Mouse (Mus musculus) midbrain, embryonic 15.5 days (tissue): ENCODE results near the gene Syt7. TPM values are rescaled to one million over a fixed set of nuclear protein-coding genes. Genes with fewer than 3 reads are reported as not detected.

ENCODE experiments used
- ATAC-seq: fragments of 200-750 bp; cut with Nextera tagmentation; replicated peaks from 2 replicates; pipeline ENCODE4 v1.8.0; 2017; ENCODE audit warnings: moderate TSS enrichment
- H3K27ac ChIP-seq: fragments of 300-500 bp; sonication (generic); 2 replicates; pipeline ENCODE4 v1.5.1; 2015; ENCODE audit warnings: mild to moderate bottlenecking, inconsistent platforms
- H3K27me3 ChIP-seq: fragments of 300-500 bp; sonication (generic); replicated peaks from 2 replicates; pipeline ENCODE4 v1.6.1; 2015; ENCODE audit warnings: inconsistent platforms
- H3K36me3 ChIP-seq: fragments of 300-500 bp; sonication (generic); replicated peaks from 2 replicates; pipeline ENCODE4 v1.6.1; 2015; ENCODE audit warnings: inconsistent platforms
- H3K4me1 ChIP-seq: fragments of 300-500 bp; sonication (generic); 2 replicates; pipeline ENCODE4 v1.6.1; 2015; ENCODE audit warnings: inconsistent platforms
- H3K4me2 ChIP-seq: fragments of 300-500 bp; sonication (generic); 2 replicates; pipeline ENCODE4 v1.6.1; 2015; ENCODE audit warnings: inconsistent platforms, mild to moderate bottlenecking, moderate library complexity
- H3K4me3 ChIP-seq: fragments of 300-500 bp; sonication (generic); 2 replicates; pipeline ENCODE4 v1.5.1; 2015; ENCODE audit warnings: mild to moderate bottlenecking, inconsistent platforms
- H3K9ac ChIP-seq: fragments of 300-500 bp; sonication (generic); 2 replicates; pipeline ENCODE4 v1.6.1; 2015; ENCODE audit warnings: mild to moderate bottlenecking, inconsistent platforms
- H3K9me3 ChIP-seq: fragments of 300-500 bp; sonication (generic); 2 replicates; pipeline ENCODE4 v1.6.1; 2016; ENCODE audit warnings: inconsistent platforms
- WGBS: fragments of 180-500 bp; shearing (Covaris S2); methylation state at CpG from one replicate; pipeline ENCODE4 v1.1.7; 2015; ENCODE audit warnings: mixed read lengths; 5-methylcytosine and 5-hydroxymethylcytosine counted together
- polyA plus RNA-seq: library from polyadenylated mRNA; unstranded; fragments of >200 nt; fragmentation: Nextera tagmentation; extraction: Ambion mirVana; gene quantifications from 2 replicates; pipeline ENCODE4 v1.2.1, GENCODE M21; 2015

Gene Syt7
- polyA plus RNA-seq: 19.6 and 21.0 TPM in 2 replicates

DNA sequence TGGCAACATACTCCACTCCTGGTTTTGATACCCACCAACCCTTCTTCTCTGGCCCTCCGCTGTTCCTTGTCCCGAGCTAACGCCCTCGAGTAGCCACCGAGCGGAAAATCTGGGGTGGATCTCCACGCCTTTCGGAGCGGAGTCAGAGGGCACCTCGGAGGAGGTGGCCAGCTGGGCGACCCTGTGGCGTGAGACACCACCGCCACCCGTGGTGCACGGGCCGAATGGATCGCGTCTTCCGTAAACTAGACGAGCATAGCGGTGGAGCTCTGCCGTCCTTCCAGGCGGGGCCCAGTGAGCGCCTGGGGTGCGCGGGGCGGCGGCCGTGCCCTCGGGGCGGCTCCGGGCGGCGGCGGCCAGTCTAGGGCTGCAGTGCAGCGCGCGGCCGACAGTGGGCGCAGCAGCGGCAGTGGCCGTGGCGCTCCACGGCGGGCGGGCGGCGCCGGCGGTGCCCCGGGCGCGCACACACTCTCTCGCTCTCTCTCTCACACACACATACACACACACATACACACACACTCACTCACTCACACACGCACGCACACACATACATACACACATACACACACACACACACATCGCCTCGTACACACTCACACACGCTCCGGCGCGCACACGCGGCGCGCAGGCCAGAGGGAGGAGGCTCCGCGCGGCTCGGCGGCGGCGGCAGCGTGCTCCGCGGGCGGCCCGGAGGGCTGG lies at the start of gene Syt7:
TSS of gene Syt7 (plus strand) at position 476 of the 699 bp plus-strand sequence.
- H3K4me3 ChIP-seq: peak within 1 kb of the TSS; percentile 82
- H3K27ac ChIP-seq: peak within 1 kb of the TSS; percentile 80
- peak; percentile 82 for ATAC-seq
- no peaks in the 10 kb centered on the region for H3K36me3 ChIP-seq
- H3K4me2 ChIP-seq: peak within 1 kb of the TSS; percentile 70
- no peaks in the 10 kb centered on the region for H3K27me3 ChIP-seq
- H3K9me3 ChIP-seq: no peaks in the 10 kb centered on the region
- peaks cover 35% of the 10 kb centered on the region for H3K4me1 ChIP-seq
- under 1% methylated on average over 61 of the region's 78 CpGs for WGBS
- peak within 1 kb of the TSS; percentile 79 for H3K9ac ChIP-seq

- WGBS: 6% methylated on average over 5 of the region's 5 CpGs
- Histone ChIP-seq H3K9ac (peak overlapping the region; percentile 28), H3K4me3 (no peak overlapping the region), H3K4me2 (no peak overlapping the region), H3K4me1 (peaks cover 28% of the 10 kb centered on the region), H3K9me3 (no peaks in the 10 kb centered on the region), H3K27me3 (peaks cover 5% of the 10 kb centered on the region; the same call in 1 of the 2 replicates), H3K36me3 (no peaks in the 10 kb centered on the region), H3K27ac (peak overlapping the region; percentile 19; the same call in 1 of the 2 replicates)
- ATAC-seq: peak; percentile 38; the same call in 1 of the 2 replicates
Observed at GRCm38 (mm10) chr19:10339271-10339670, 49.6 kb upstream of the Syt7 start.

GRCm38 (mm10) chr19:10340661-10341060 lies 48.2 kb upstream of the Syt7 start:
- no peaks in the 10 kb centered on the region for H3K27me3 ChIP-seq
- peaks cover 28% of the 10 kb centered on the region for H3K4me1 ChIP-seq
- no peak overlapping the region for H3K27ac ChIP-seq
- H3K4me2 ChIP-seq: no peak overlapping the region
- H3K9me3 ChIP-seq: no peaks in the 10 kb centered on the region
- H3K36me3 ChIP-seq: no peaks in the 10 kb centered on the region
- no peak for ATAC-seq
- 48% methylated on average over 5 of the region's 5 CpGs for WGBS
- H3K9ac ChIP-seq: no peak overlapping the region
- no peak overlapping the region for H3K4me3 ChIP-seq

DNA sequence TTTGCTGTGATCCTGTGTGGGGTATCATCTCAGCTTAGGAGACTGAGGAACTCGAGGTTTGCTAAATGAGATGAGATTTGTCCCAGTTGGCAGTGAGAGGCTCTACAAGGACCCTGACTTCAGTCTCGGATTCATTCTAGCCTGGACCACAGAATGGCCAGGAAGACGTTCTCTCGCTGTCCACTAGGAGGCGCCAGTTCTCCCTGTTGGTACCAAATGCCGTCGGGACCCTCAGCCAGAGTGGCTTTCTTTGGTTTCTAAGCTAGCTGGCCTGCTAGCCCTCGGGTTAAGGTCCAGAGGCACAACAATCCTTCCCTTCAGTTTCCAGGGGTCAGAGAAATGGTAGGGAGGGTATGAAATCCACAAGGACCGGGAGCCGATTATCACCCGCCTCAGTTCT lies 47.7 kb upstream of the Syt7 start:
- 0 out of 2 replicates have a peak overlapping the region, but pooled peaks have one; percentile 51 for H3K27ac ChIP-seq
- no peak for ATAC-seq

GRCm38 (mm10) chr19:10341817-10342439 lies 47.0 kb upstream of the Syt7 start:
- H3K9ac ChIP-seq: no peak overlapping the region

More for the DNA sequence above, 47.7 kb upstream of the Syt7 start:
- Histone ChIP-seq H3K4me3 (no peak overlapping the region), H3K36me3 (no peaks in the 10 kb centered on the region), H3K9ac (no peak overlapping the region), H3K4me1 (peaks cover 29% of the 10 kb centered on the region), H3K9me3 (no peaks in the 10 kb centered on the region), H3K27me3 (no peaks in the 10 kb centered on the region), H3K4me2 (no peak overlapping the region)
- WGBS: 12% methylated on average over 11 of the region's 11 CpGs

DNA sequence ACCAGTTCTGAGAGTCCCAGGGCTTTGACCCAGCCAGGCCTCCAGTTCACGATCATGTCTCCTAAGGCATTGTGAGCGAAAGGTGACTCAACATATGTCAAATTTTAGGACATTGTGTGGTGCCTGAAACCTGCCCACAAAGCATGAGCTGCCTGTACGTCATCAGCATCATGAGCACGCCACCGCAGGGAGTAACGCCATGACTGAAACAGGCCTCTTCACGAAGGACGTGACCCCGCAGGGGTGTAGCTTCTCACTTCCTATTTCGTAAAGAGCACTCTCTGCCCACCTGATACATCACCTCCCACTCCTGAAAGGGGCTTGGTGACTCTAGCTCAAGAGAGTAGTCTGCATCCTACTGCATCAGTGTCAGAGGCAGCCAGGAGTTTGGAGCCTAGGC lies 45.0 kb upstream of the Syt7 start:
- Histone ChIP-seq H3K4me1 (peaks cover 30% of the 10 kb centered on the region), H3K27ac (no peak overlapping the region), H3K36me3 (no peaks in the 10 kb centered on the region), H3K4me2 (no peak overlapping the region), H3K4me3 (no peak overlapping the region), H3K27me3 (no peaks in the 10 kb centered on the region), H3K9me3 (no peaks in the 10 kb centered on the region), H3K9ac (no peak overlapping the region)
- ATAC-seq: no peak
- 90% methylated on average over 10 of the region's 10 CpGs for WGBS

More at GRCm38 (mm10) chr19:10341817-10342439, 47.0 kb upstream of the Syt7 start:
- Histone ChIP-seq H3K27me3 (no peaks in the 10 kb centered on the region), H3K27ac (peak overlapping the region; percentile 51), H3K4me3 (no peak overlapping the region), H3K4me2 (no peak overlapping the region), H3K36me3 (no peaks in the 10 kb centered on the region), H3K4me1 (peaks cover 32% of the 10 kb centered on the region), H3K9me3 (no peaks in the 10 kb centered on the region)
- ATAC-seq: peak; percentile 24
- 21% methylated on average over 12 of the region's 12 CpGs for WGBS

GRCm38 (mm10) chr19:10345696-10346095 lies 43.2 kb upstream of the Syt7 start:
- Histone ChIP-seq H3K4me3 (no peak overlapping the region), H3K4me2 (no peak overlapping the region), H3K27ac (no peak overlapping the region), H3K4me1 (peaks cover 19% of the 10 kb centered on the region), H3K9me3 (no peaks in the 10 kb centered on the region), H3K27me3 (no peaks in the 10 kb centered on the region), H3K36me3 (no peaks in the 10 kb centered on the region), H3K9ac (no peak overlapping the region)
- WGBS: 47% methylated on average over 12 of the region's 12 CpGs
- ATAC-seq: no peak

GRCm38 (mm10) chr19:10347628-10348273 lies 41.1 kb upstream of the Syt7 start:
- WGBS: 27% methylated on average over 5 of the region's 5 CpGs
- Histone ChIP-seq H3K36me3 (no peaks in the 10 kb centered on the region), H3K27ac (no peak overlapping the region), H3K27me3 (no peaks in the 10 kb centered on the region), H3K9me3 (no peaks in the 10 kb centered on the region), H3K4me3 (no peak overlapping the region), H3K4me1 (0 out of 2 replicates have a peak, but pooled peaks cover 4% of the 10 kb centered on the region), H3K4me2 (no peak overlapping the region), H3K9ac (no peak overlapping the region)
- ATAC-seq: no peak

- Histone ChIP-seq H3K27ac (no peak overlapping the region), H3K9me3 (no peaks in the 10 kb centered on the region), H3K4me1 (peaks cover 12% of the 10 kb centered on the region), H3K27me3 (no peaks in the 10 kb centered on the region), H3K9ac (no peak overlapping the region), H3K4me3 (no peak overlapping the region), H3K4me2 (no peak overlapping the region), H3K36me3 (no peaks in the 10 kb centered on the region)
- ATAC-seq: no peak
- 91% methylated on average over 7 of the region's 7 CpGs for WGBS
Observed at GRCm38 (mm10) chr19:10352218-10352617, 36.7 kb upstream of the Syt7 start.

- 19% methylated on average over 2 of the region's 2 CpGs for WGBS
- Histone ChIP-seq H3K4me3 (no peak overlapping the region), H3K36me3 (no peaks in the 10 kb centered on the region), H3K27ac (no peak overlapping the region), H3K9ac (no peak overlapping the region), H3K27me3 (no peaks in the 10 kb centered on the region), H3K4me1 (peaks cover 14% of the 10 kb centered on the region), H3K9me3 (no peaks in the 10 kb centered on the region), H3K4me2 (no peak overlapping the region)
- no peak for ATAC-seq
Observed at GRCm38 (mm10) chr19:10354830-10355229, 34.1 kb upstream of the Syt7 start.

GRCm38 (mm10) chr19:10356845-10357503 lies 31.9 kb upstream of the Syt7 start:
- peaks cover 14% of the 10 kb centered on the region for H3K4me1 ChIP-seq
- no peak overlapping the region for H3K9ac ChIP-seq
- ATAC-seq: peak; percentile 72
- H3K9me3 ChIP-seq: no peaks in the 10 kb centered on the region
- no peak overlapping the region for H3K4me3 ChIP-seq
- H3K36me3 ChIP-seq: no peaks in the 10 kb centered on the region
- H3K27ac ChIP-seq: no peak overlapping the region
- 3% methylated on average over 12 of the region's 12 CpGs for WGBS
- H3K27me3 ChIP-seq: no peaks in the 10 kb centered on the region
- H3K4me2 ChIP-seq: no peak overlapping the region
